16 mouse cellular contexts compared by ENCODE assay signal in genomic region chr1:25178347-25179130, GRCm38 (mm10).
DNase-seq lines count a peak whose midpoint lies in the region; ATAC-seq lines count a peak whose summit lies in the region.
"Had no signal": no experiment of that assay in that cellular context is flagged by ENCODE, and none has a peak within 500 bp of the region (broad histone marks: within the 10 kb centered on the region; RNA-seq: fewer than 3 reads in every experiment).

No protein-coding gene starts in this region.

- H3K9ac ChIP-seq in forebrain, embryonic 15.5 days (replicated peaks) = no peak overlapping the region
- no peak overlapping the region for H3K9ac ChIP-seq in midbrain, embryonic 12.5 days (replicated peaks)
- H3K9ac ChIP-seq: liver, embryonic 12.5 days had no signal

- ATAC-seq in forebrain, embryonic 15.5 days (replicated peaks) = peak; percentile 39; the same call in 1 of the 2 replicates
- peak; percentile 38 for ATAC-seq in midbrain, embryonic 12.5 days (ENCODE audit: low FRiP score, low read depth)
- ATAC-seq: liver, embryonic 12.5 days had no signal

- H3K4me2 ChIP-seq in forebrain, embryonic 15.5 days (replicated peaks) = no peak overlapping the region
- peak overlapping the region; percentile 34 for H3K4me2 ChIP-seq in midbrain, embryonic 12.5 days (replicated peaks)
- H3K4me2 ChIP-seq: liver, embryonic 12.5 days had no signal

- DNase-seq in embryo, embryonic 10 days (ENCODE audit: low spot score) = peak; percentile 7
- DNase-seq in embryo, embryonic 9.5 days (ENCODE audit: extremely low spot score) = no peak
- DNase-seq in embryo, embryonic 11 days = peak; percentile 28
- DNase-seq in right cerebral cortex, postnatal 14 days = no peak
- DNase-seq in cerebellum, adult 11 months = no peak
- no peak for DNase-seq in urinary bladder, postnatal 25 days (ENCODE audit: low spot score)
- DNase-seq: adrenal gland, postnatal 14 days; heart, adult 11 months; heart, postnatal 4 days; kidney, adult 8-10 months; spleen, adult 18-20 months; thymus, postnatal 4 days had no signal

- no peaks in the 10 kb centered on the region for H3K9me3 ChIP-seq in forebrain, embryonic 15.5 days
- H3K9me3 ChIP-seq in midbrain, embryonic 12.5 days = no peaks in the 10 kb centered on the region
- H3K9me3 ChIP-seq: liver, embryonic 12.5 days had no signal

- H3K27me3 ChIP-seq in forebrain, embryonic 15.5 days = no peaks in the 10 kb centered on the region
- no peaks in the 10 kb centered on the region for H3K27me3 ChIP-seq in midbrain, embryonic 12.5 days
- H3K27me3 ChIP-seq: liver, embryonic 12.5 days had no signal

- WGBS in forebrain, embryonic 15.5 days = 30% methylated on average over 21 of the region's 21 CpGs
- 24% methylated on average over 21 of the region's 21 CpGs for WGBS in midbrain, embryonic 12.5 days

- H3K27ac ChIP-seq in forebrain, embryonic 15.5 days (replicated peaks) = no peak overlapping the region; the same call in 1 of the 2 replicates
- H3K27ac ChIP-seq in midbrain, embryonic 12.5 days (replicated peaks) = peak overlapping the region; percentile 73
- H3K27ac ChIP-seq: liver, embryonic 12.5 days; stomach, postnatal 0 days had no signal

- H3K36me3 ChIP-seq in forebrain, embryonic 15.5 days = no peaks in the 10 kb centered on the region
- H3K36me3 ChIP-seq in midbrain, embryonic 12.5 days = no peaks in the 10 kb centered on the region
- H3K36me3 ChIP-seq: liver, embryonic 12.5 days had no signal

- no peak overlapping the region for H3K4me3 ChIP-seq in forebrain, embryonic 15.5 days
- no peak overlapping the region for H3K4me3 ChIP-seq in midbrain, embryonic 12.5 days
- H3K4me3 ChIP-seq: liver, embryonic 12.5 days had no signal

- H3K4me1 ChIP-seq in forebrain, embryonic 15.5 days = peaks cover 24% of the 10 kb centered on the region
- H3K4me1 ChIP-seq in midbrain, embryonic 12.5 days = peaks cover 31% of the 10 kb centered on the region
- H3K4me1 ChIP-seq: liver, embryonic 12.5 days had no signal

Comparison
In these comparisons a context has a peak if more than half of its experiments do, and no peak if none do; other contexts are left out.
1. DNase-seq: peak in embryo, embryonic 10 days (single experiment) and embryo, embryonic 11 days (single experiment); none in embryo, embryonic 9.5 days (single experiment), right cerebral cortex, postnatal 14 days (single experiment), cerebellum, adult 11 months (single experiment) and urinary bladder, postnatal 25 days (single experiment).